Mouse (Mus musculus): ENCODE data around the gene Depdc5. TPM values are rescaled to one million over a fixed set of nuclear protein-coding genes. Genes with fewer than 3 reads are reported as not detected.

The Depdc5 gene
- total and polyA plus RNA-seq, 3 experiments: 5.4 to 52.4 (median 27.2) TPM

GRCm38 (mm10) chr5:33014096-33014495 is 150.6 kb downstream of the Depdc5 start:
- Histone ChIP-seq H3K4me3 (ENCODE audit: low read depth, low read length) (no peak overlapping the region), H3K4me1 (ENCODE audit: insufficient read depth, low read depth, low read length) (peaks cover 54% of the 10 kb centered on the region), H3K36me3 (replicated peaks) (no peaks in the 10 kb centered on the region), H3K27me3 (ENCODE audit: insufficient read depth, low read length) (peaks cover 54% of the 10 kb centered on the region), H3K9me3 (replicated peaks) (no peaks in the 10 kb centered on the region)
- no peak for TF ChIP-seq GATA1 (IDR thresholded peaks at IDR 0.05; ENCODE audit: borderline replicate concordance, low read length)
- TF ChIP-seq CTCF (IDR thresholded peaks at IDR 0.05; ENCODE audit: low read depth, low read length): no peak
- TF ChIP-seq TAL1 (conservative IDR thresholded peaks at IDR 0.05; ENCODE audit: low read depth, low read length): no peak
- TF ChIP-seq POLR2AphosphoS5 (IDR thresholded peaks at IDR 0.05; ENCODE audit: insufficient replicate concordance, low read depth, low read length): no peak
- TF ChIP-seq GATA2 (IDR thresholded peaks at IDR 0.05; ENCODE audit: borderline replicate concordance, low read depth, low read length): no peak
- ATAC-seq (ENCODE audit: extremely low read depth, insufficient number of reproducible peaks, low FRiP score, poor library complexity, severe bottlenecking) (no peak), DNase-seq (ENCODE audit: low spot score) (no peak)

- peaks cover 39% of the 10 kb centered on the region for H3K27me3 ChIP-seq (ENCODE audit: insufficient read depth, low read length)
- ATAC-seq (ENCODE audit: extremely low read depth, insufficient number of reproducible peaks, low FRiP score, poor library complexity, severe bottlenecking) (no peak), DNase-seq (ENCODE audit: low spot score) (no peak)
- H3K4me3 ChIP-seq (ENCODE audit: low read depth, low read length): no peak overlapping the region
- peaks cover 52% of the 10 kb centered on the region for H3K4me1 ChIP-seq (ENCODE audit: insufficient read depth, low read depth, low read length)
- peaks cover 2% of the 10 kb centered on the region for H3K36me3 ChIP-seq (replicated peaks)
- no peaks in the 10 kb centered on the region for H3K9me3 ChIP-seq (replicated peaks)
- TF ChIP-seq GATA1 (IDR thresholded peaks at IDR 0.05; ENCODE audit: borderline replicate concordance, low read length) (no peak), TAL1 (conservative IDR thresholded peaks at IDR 0.05; ENCODE audit: low read depth, low read length) (no peak), POLR2AphosphoS5 (IDR thresholded peaks at IDR 0.05; ENCODE audit: insufficient replicate concordance, low read depth, low read length) (no peak), GATA2 (IDR thresholded peaks at IDR 0.05; ENCODE audit: borderline replicate concordance, low read depth, low read length) (no peak), CTCF (IDR thresholded peaks at IDR 0.05; ENCODE audit: low read depth, low read length) (no peak)
Measured at GRCm38 (mm10) chr5:33015579-33015978, 152.1 kb downstream of the Depdc5 start.

GRCm38 (mm10) chr5:33018189-33018560 is 154.7 kb downstream of the Depdc5 start:
- Histone ChIP-seq H3K9me3 (replicated peaks) (no peaks in the 10 kb centered on the region), H3K4me3 (ENCODE audit: low read depth, low read length) (peak overlapping the region; percentile 74), H3K27me3 (ENCODE audit: insufficient read depth, low read length) (peaks cover 15% of the 10 kb centered on the region), H3K4me1 (ENCODE audit: insufficient read depth, low read depth, low read length) (peaks cover 55% of the 10 kb centered on the region), H3K36me3 (replicated peaks) (peaks cover 22% of the 10 kb centered on the region)
- ATAC-seq (ENCODE audit: extremely low read depth, insufficient number of reproducible peaks, low FRiP score, poor library complexity, severe bottlenecking) (0 out of 2 replicates have a peak, but pooled peaks have one; percentile 6), DNase-seq (ENCODE audit: low spot score) (peak; percentile 51)
- TF ChIP-seq CTCF (IDR thresholded peaks at IDR 0.05; ENCODE audit: low read depth, low read length) (no peak), GATA1 (IDR thresholded peaks at IDR 0.05; ENCODE audit: borderline replicate concordance, low read length) (no peak), GATA2 (IDR thresholded peaks at IDR 0.05; ENCODE audit: borderline replicate concordance, low read depth, low read length) (no peak), POLR2AphosphoS5 (IDR thresholded peaks at IDR 0.05; ENCODE audit: insufficient replicate concordance, low read depth, low read length) (no peak), TAL1 (conservative IDR thresholded peaks at IDR 0.05; ENCODE audit: low read depth, low read length) (no peak)

GRCm38 (mm10) chr5:33018561-33019425 is 155.3 kb downstream of the Depdc5 start, which contains the start of gene Ywhah:
Gene Ywhah (plus strand): TSS chr5:33018816.
- Histone ChIP-seq H3K36me3 (replicated peaks) (peaks cover 29% of the 10 kb centered on the region), H3K4me1 (ENCODE audit: insufficient read depth, low read depth, low read length) (peaks cover 57% of the 10 kb centered on the region), H3K9me3 (replicated peaks) (no peaks in the 10 kb centered on the region), H3K27me3 (ENCODE audit: insufficient read depth, low read length) (peaks cover 9% of the 10 kb centered on the region), H3K4me3 (ENCODE audit: low read depth, low read length) (peak within 1 kb of the TSS; percentile 86)
- DNase-seq (ENCODE audit: low spot score): peak; percentile 92
- TF ChIP-seq CTCF (IDR thresholded peaks at IDR 0.05; ENCODE audit: low read depth, low read length): no peak
- no peak for TF ChIP-seq POLR2AphosphoS5 (IDR thresholded peaks at IDR 0.05; ENCODE audit: insufficient replicate concordance, low read depth, low read length)
- TF ChIP-seq GATA1 (IDR thresholded peaks at IDR 0.05; ENCODE audit: borderline replicate concordance, low read length): no peak
- TF ChIP-seq GATA2 (IDR thresholded peaks at IDR 0.05; ENCODE audit: borderline replicate concordance, low read depth, low read length): no peak
- no peak for TF ChIP-seq TAL1 (conservative IDR thresholded peaks at IDR 0.05; ENCODE audit: low read depth, low read length)
- ATAC-seq (ENCODE audit: extremely low read depth, insufficient number of reproducible peaks, low FRiP score, poor library complexity, severe bottlenecking): peak; percentile 79

GRCm38 (mm10) chr5:33019426-33019821 is 155.9 kb downstream of the Depdc5 start:
- ATAC-seq (ENCODE audit: extremely low read depth, insufficient number of reproducible peaks, low FRiP score, poor library complexity, severe bottlenecking) (no peak), DNase-seq (ENCODE audit: low spot score) (peak; percentile 13)
- H3K27me3 ChIP-seq (ENCODE audit: insufficient read depth, low read length): peaks cover 7% of the 10 kb centered on the region
- peaks cover 35% of the 10 kb centered on the region for H3K36me3 ChIP-seq (replicated peaks)
- H3K9me3 ChIP-seq (replicated peaks): no peaks in the 10 kb centered on the region
- TF ChIP-seq GATA1 (IDR thresholded peaks at IDR 0.05; ENCODE audit: borderline replicate concordance, low read length) (no peak), GATA2 (IDR thresholded peaks at IDR 0.05; ENCODE audit: borderline replicate concordance, low read depth, low read length) (no peak), POLR2AphosphoS5 (IDR thresholded peaks at IDR 0.05; ENCODE audit: insufficient replicate concordance, low read depth, low read length) (no peak), TAL1 (conservative IDR thresholded peaks at IDR 0.05; ENCODE audit: low read depth, low read length) (no peak), CTCF (IDR thresholded peaks at IDR 0.05; ENCODE audit: low read depth, low read length) (no peak)
- H3K4me1 ChIP-seq (ENCODE audit: insufficient read depth, low read depth, low read length): peaks cover 62% of the 10 kb centered on the region
- H3K4me3 ChIP-seq (ENCODE audit: low read depth, low read length): peak overlapping the region; percentile 86

GRCm38 (mm10) chr5:33021622-33022021 is 158.1 kb downstream of the Depdc5 start:
- no peak for ATAC-seq (ENCODE audit: extremely low read depth, insufficient number of reproducible peaks, low FRiP score, poor library complexity, severe bottlenecking)
- H3K4me3 ChIP-seq (ENCODE audit: low read depth, low read length): no peak overlapping the region; the same call in 1 of the 2 replicates

More at GRCm38 (mm10) chr5:33021622-33022021, 158.1 kb downstream of the Depdc5 start:
- peaks cover 55% of the 10 kb centered on the region for H3K4me1 ChIP-seq (ENCODE audit: insufficient read depth, low read depth, low read length)
- peak; percentile 14 for DNase-seq (ENCODE audit: low spot score)
- no peaks in the 10 kb centered on the region for H3K9me3 ChIP-seq (replicated peaks)
- peaks cover under 1% of the 10 kb centered on the region; the same call in 1 of the 2 replicates for H3K27me3 ChIP-seq (ENCODE audit: insufficient read depth, low read length)
- no peak for TF ChIP-seq POLR2AphosphoS5 (IDR thresholded peaks at IDR 0.05; ENCODE audit: insufficient replicate concordance, low read depth, low read length)
- H3K36me3 ChIP-seq (replicated peaks): peaks cover 56% of the 10 kb centered on the region
